Mouse (Mus musculus): Measurements from ENCODE around the gene Hoxd11. TPM values are rescaled to one million over a fixed set of nuclear protein-coding genes. Genes with fewer than 3 reads are reported as not detected.
A peak's percentile ranks its signal among the peaks of the same experiment; 100 is the strongest.

Hoxd11 gene
- polyA plus RNA-seq, 1 experiment from 2014 or later = 59.6 TPM

DNA sequence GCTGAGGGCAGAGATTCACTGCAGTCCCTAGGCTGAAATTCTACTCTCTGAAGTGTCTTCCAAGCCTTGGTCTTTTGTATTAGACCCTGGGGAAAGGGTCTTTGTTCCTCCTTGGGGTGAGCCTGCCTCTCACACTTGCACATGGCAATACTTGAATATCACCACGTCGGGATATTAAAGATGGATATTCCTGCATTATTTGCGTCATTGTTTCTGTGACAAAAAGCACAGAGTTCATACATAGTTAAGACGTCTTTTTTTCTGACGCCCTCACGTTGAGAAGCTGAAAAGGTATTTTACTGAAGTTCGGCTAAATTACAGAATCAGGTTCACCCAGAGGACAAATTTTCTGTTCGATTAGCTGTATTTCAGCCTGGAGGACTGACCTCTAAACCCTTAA, 51.0 kb downstream of the Hoxd11 start:
- DNase-seq (ENCODE audit: low spot score) (no peak), ATAC-seq (ENCODE audit: insufficient number of reproducible peaks, low FRiP score, low TSS enrichment, low read depth) (no peak)
- WGBS = 22% methylated on average over 8 of the region's 8 CpGs
- Histone ChIP-seq H3K9me3 (ENCODE audit: control insufficient read depth, low read length) (no peaks in the 10 kb centered on the region), H3K4me1 (ENCODE audit: control insufficient read depth, insufficient read depth, low read length) (peaks cover 55% of the 10 kb centered on the region), H3K9ac (ENCODE audit: low read length) (no peak overlapping the region), H3K4me3 (ENCODE audit: low read depth, low read length) (no peak overlapping the region), H3K4me2 (ENCODE audit: low read depth, severe bottlenecking) (no peak overlapping the region), H3K36me3 (ENCODE audit: control insufficient read depth, insufficient read depth, low read length) (no peaks in the 10 kb centered on the region), H3K27ac (replicated peaks; ENCODE audit: low read depth, low read length) (no peak overlapping the region), H3K27me3 (ENCODE audit: control insufficient read depth, insufficient read depth, low read length) (peaks cover 40% of the 10 kb centered on the region)

DNA sequence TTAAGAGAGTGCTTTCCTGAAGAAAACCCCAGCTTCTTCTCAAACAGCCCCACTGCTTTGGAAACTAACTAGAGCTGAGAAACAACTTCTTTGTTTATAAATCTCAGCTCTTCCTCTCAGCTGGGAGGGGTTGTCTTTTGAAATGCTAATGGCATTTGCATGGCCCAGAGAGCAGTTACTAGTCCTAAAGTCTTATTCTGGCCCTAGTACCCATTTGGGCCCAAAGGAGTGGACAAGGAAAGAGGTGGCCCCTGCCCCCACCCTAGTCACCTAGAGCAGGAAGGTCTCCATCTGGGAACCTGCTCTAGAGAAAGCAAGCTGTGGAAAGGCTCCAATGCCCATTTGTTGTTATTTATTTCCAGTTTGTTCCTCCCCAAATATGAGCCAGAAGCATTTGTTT, 51.7 kb downstream of the Hoxd11 start:
- DNase-seq (ENCODE audit: low spot score) (no peak), ATAC-seq (ENCODE audit: insufficient number of reproducible peaks, low FRiP score, low TSS enrichment, low read depth) (no peak)
- Histone ChIP-seq H3K27ac (replicated peaks; ENCODE audit: low read depth, low read length) (no peak overlapping the region), H3K27me3 (ENCODE audit: control insufficient read depth, insufficient read depth, low read length) (peaks cover 42% of the 10 kb centered on the region), H3K36me3 (ENCODE audit: control insufficient read depth, insufficient read depth, low read length) (no peaks in the 10 kb centered on the region), H3K9me3 (ENCODE audit: control insufficient read depth, low read length) (no peaks in the 10 kb centered on the region), H3K4me3 (ENCODE audit: low read depth, low read length) (no peak overlapping the region), H3K4me2 (ENCODE audit: low read depth, severe bottlenecking) (no peak overlapping the region), H3K4me1 (ENCODE audit: control insufficient read depth, insufficient read depth, low read length) (peaks cover 62% of the 10 kb centered on the region), H3K9ac (ENCODE audit: low read length) (0 out of 2 replicates have a peak overlapping the region, but pooled peaks have one; percentile 4)

DNA sequence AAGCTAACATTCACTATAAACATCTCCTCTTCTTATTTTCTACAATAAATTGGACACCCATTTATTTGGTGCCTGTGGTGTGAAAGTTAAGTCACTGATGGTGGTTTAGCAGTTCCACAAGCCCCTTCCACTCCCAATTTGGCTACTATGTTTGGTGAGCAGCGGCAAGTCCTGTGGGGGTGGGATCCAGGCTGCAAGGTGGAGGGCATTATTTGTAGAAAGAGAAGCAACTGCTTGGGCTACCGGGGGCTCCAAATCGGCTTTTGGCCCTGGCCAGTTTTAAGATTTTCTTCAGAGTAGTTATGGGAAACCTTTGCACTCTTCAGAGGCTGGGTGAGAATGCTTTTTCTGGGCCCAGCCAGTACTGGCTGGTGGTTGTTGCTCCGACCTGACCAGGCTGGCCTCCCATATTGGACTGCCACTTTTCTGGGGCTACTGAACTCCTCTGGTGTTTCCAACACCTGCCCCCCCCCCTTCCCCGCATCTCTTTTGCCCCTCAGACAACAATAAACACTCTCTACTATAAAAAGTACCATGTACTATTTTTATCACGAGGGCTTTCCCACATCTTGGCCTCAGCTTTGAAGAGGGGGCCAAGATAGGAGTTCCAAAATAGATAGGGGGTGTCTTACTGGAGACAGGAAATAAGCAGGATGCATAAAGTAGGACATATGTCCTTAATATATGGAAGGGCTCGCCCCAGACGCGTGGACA, 52.6 kb downstream of the Hoxd11 start:
- peaks cover 62% of the 10 kb centered on the region for H3K4me1 ChIP-seq (ENCODE audit: control insufficient read depth, insufficient read depth, low read length)
- no peak overlapping the region for H3K9ac ChIP-seq (ENCODE audit: low read length)
- whole genome bisulfite sequencing = 9% methylated on average over 9 of the region's 9 CpGs
- no peak overlapping the region; the same call in 1 of the 2 replicates for H3K4me2 ChIP-seq (ENCODE audit: low read depth, severe bottlenecking)
- ATAC-seq (ENCODE audit: insufficient number of reproducible peaks, low FRiP score, low TSS enrichment, low read depth) (no peak), DNase-seq (ENCODE audit: low spot score) (no peak)
- no peaks in the 10 kb centered on the region for H3K36me3 ChIP-seq (ENCODE audit: control insufficient read depth, insufficient read depth, low read length)
- peaks cover 42% of the 10 kb centered on the region for H3K27me3 ChIP-seq (ENCODE audit: control insufficient read depth, insufficient read depth, low read length)
- no peaks in the 10 kb centered on the region for H3K9me3 ChIP-seq (ENCODE audit: control insufficient read depth, low read length)
- no peak overlapping the region for H3K27ac ChIP-seq (replicated peaks; ENCODE audit: low read depth, low read length)
- H3K4me3 ChIP-seq (ENCODE audit: low read depth, low read length) = no peak overlapping the region

DNA sequence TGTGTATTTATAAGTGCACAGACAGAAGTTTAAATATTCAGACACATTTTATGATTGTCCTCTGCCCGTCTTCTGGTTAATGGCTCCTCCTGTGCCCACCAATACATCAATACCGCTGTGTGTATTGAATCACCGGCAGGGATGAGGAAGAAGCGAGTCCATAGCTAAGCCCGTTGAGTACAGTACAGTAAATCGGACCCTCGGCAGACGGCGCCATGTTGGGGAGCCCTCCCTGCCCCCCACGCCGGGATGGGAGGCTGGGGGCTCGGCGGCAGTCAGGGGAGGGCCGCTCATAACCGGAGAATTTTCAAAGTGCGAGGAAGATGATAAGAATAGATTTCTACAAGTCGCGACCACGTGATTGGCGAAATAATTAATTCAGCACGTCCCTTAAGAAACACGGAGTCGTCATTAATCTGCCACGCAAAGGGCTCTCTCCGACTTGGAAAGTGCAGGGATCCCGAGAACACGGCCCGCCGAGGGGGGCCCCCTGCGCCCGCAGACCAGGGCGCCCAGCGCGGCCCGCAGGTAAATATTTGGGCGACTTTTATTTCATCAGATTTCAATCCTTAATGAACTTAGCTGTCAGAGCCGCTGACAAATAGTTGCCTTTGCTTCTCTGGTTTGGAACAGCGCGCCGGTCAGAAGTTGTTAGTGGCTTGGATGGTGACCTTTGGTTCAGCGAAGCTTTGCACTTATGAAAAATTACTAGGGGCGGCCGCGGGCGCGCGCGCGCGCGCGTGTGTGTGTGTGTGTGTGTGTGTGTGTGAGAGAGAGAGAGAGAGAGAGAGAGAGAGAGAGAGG, 53.4 kb downstream of the Hoxd11 start:
- Histone ChIP-seq H3K27ac (replicated peaks; ENCODE audit: low read depth, low read length) (no peak overlapping the region), H3K36me3 (ENCODE audit: control insufficient read depth, insufficient read depth, low read length) (no peaks in the 10 kb centered on the region), H3K4me1 (ENCODE audit: control insufficient read depth, insufficient read depth, low read length) (peaks cover 58% of the 10 kb centered on the region), H3K9me3 (ENCODE audit: control insufficient read depth, low read length) (no peaks in the 10 kb centered on the region), H3K4me2 (ENCODE audit: low read depth, severe bottlenecking) (peak overlapping the region; percentile 60), H3K9ac (ENCODE audit: low read length) (no peak overlapping the region), H3K4me3 (ENCODE audit: low read depth, low read length) (peak overlapping the region; percentile 21), H3K27me3 (ENCODE audit: control insufficient read depth, insufficient read depth, low read length) (peaks cover 46% of the 10 kb centered on the region)
- DNase-seq (ENCODE audit: low spot score) = peak; percentile 61
- WGBS = under 1% methylated on average over 52 of the region's 52 CpGs
- ATAC-seq (ENCODE audit: insufficient number of reproducible peaks, low FRiP score, low TSS enrichment, low read depth) = no peak

DNA sequence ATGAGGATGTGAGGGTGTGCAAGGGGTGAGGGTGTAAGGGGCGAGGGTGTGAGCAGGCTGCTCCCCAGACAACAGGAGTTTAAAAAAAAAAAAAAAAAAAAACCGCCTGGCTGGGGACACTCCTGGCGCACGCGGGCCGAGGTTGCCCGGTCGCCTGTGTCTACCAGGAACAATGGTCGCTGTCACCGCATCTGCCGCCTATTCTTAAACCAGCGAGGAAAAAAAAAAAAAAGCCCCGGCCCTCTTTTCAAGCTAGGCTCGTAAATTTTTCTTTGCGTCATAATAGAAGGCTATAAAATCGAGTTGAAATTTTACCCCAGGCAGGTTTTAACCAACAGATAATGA, 53.9 kb downstream of the Hoxd11 start:
- Histone ChIP-seq H3K27me3 (ENCODE audit: control insufficient read depth, insufficient read depth, low read length) (peaks cover 51% of the 10 kb centered on the region), H3K9me3 (ENCODE audit: control insufficient read depth, low read length) (no peaks in the 10 kb centered on the region), H3K36me3 (ENCODE audit: control insufficient read depth, insufficient read depth, low read length) (no peaks in the 10 kb centered on the region), H3K9ac (ENCODE audit: low read length) (no peak overlapping the region), H3K4me1 (ENCODE audit: control insufficient read depth, insufficient read depth, low read length) (peaks cover 58% of the 10 kb centered on the region), H3K4me3 (ENCODE audit: low read depth, low read length) (peak overlapping the region; percentile 21; the same call in 1 of the 2 replicates), H3K4me2 (ENCODE audit: low read depth, severe bottlenecking) (peak overlapping the region; percentile 60), H3K27ac (replicated peaks; ENCODE audit: low read depth, low read length) (no peak overlapping the region)
- WGBS = 0% methylated on average over 16 of the region's 16 CpGs
- ATAC-seq (ENCODE audit: insufficient number of reproducible peaks, low FRiP score, low TSS enrichment, low read depth) (no peak), DNase-seq (ENCODE audit: low spot score) (no peak)

DNA sequence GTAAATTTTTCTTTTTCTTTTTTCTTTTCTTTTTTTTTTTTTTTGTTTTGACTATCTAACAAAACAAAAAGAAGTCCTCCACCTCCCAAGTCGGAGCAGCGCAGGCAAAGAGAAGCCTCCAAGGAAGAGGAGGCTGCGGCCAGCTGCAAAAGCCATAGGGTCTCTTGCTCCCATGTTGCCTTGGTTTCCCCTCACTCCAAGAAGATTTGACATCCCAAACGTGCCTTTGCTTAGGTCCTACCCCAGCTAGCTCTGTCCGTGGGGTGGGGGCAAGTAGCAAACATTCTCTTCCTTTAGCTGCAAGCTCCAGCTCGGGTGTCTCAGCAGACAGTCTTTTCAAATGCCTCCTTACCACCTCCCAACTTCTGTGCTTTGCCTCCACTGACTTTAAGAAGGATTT, 54.4 kb downstream of the Hoxd11 start:
- no peak overlapping the region for H3K27ac ChIP-seq (replicated peaks; ENCODE audit: low read depth, low read length)
- DNase-seq (ENCODE audit: low spot score) (no peak), ATAC-seq (ENCODE audit: insufficient number of reproducible peaks, low FRiP score, low TSS enrichment, low read depth) (no peak)
- H3K9me3 ChIP-seq (ENCODE audit: control insufficient read depth, low read length) = no peaks in the 10 kb centered on the region
- H3K4me1 ChIP-seq (ENCODE audit: control insufficient read depth, insufficient read depth, low read length) = peaks cover 58% of the 10 kb centered on the region
- no peak overlapping the region for H3K9ac ChIP-seq (ENCODE audit: low read length)
- H3K4me2 ChIP-seq (ENCODE audit: low read depth, severe bottlenecking) = peak overlapping the region; percentile 60
- peaks cover 55% of the 10 kb centered on the region for H3K27me3 ChIP-seq (ENCODE audit: control insufficient read depth, insufficient read depth, low read length)
- no peak overlapping the region for H3K4me3 ChIP-seq (ENCODE audit: low read depth, low read length)
- H3K36me3 ChIP-seq (ENCODE audit: control insufficient read depth, insufficient read depth, low read length) = no peaks in the 10 kb centered on the region
- WGBS = 3% methylated on average over 6 of the region's 6 CpGs

DNA sequence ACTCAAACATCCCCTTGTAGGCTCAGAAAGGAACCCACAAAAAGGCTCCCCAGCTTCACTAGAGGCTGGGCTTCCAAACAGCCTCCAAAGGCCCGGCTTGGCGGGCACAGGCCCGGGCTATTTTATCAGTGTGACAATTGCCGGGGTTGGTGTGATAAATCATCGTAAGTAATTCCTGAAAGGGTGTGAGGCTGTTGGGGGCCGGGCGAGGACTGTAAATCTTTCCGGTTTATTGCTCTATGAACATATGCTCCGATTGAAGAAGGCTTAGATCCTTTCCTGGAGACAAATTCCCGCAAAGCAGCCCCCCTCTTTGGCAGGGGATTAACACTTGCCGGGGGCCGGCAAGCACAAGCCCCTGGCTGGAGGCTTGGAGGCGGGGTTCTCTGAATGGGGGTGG, 55.1 kb downstream of the Hoxd11 start:
- 3% methylated on average over 13 of the region's 13 CpGs for WGBS
- no peak overlapping the region for H3K27ac ChIP-seq (replicated peaks; ENCODE audit: low read depth, low read length)
- H3K4me1 ChIP-seq (ENCODE audit: control insufficient read depth, insufficient read depth, low read length) = peaks cover 62% of the 10 kb centered on the region
- no peaks in the 10 kb centered on the region for H3K36me3 ChIP-seq (ENCODE audit: control insufficient read depth, insufficient read depth, low read length)
- ATAC-seq (ENCODE audit: insufficient number of reproducible peaks, low FRiP score, low TSS enrichment, low read depth) = no peak
- H3K4me3 ChIP-seq (ENCODE audit: low read depth, low read length) = no peak overlapping the region
- H3K9me3 ChIP-seq (ENCODE audit: control insufficient read depth, low read length) = no peaks in the 10 kb centered on the region
- DNase-seq (ENCODE audit: low spot score) = peak; percentile 65
- no peak overlapping the region; the same call in 1 of the 2 replicates for H3K4me2 ChIP-seq (ENCODE audit: low read depth, severe bottlenecking)
- H3K9ac ChIP-seq (ENCODE audit: low read length) = no peak overlapping the region
- peaks cover 61% of the 10 kb centered on the region for H3K27me3 ChIP-seq (ENCODE audit: control insufficient read depth, insufficient read depth, low read length)

DNA sequence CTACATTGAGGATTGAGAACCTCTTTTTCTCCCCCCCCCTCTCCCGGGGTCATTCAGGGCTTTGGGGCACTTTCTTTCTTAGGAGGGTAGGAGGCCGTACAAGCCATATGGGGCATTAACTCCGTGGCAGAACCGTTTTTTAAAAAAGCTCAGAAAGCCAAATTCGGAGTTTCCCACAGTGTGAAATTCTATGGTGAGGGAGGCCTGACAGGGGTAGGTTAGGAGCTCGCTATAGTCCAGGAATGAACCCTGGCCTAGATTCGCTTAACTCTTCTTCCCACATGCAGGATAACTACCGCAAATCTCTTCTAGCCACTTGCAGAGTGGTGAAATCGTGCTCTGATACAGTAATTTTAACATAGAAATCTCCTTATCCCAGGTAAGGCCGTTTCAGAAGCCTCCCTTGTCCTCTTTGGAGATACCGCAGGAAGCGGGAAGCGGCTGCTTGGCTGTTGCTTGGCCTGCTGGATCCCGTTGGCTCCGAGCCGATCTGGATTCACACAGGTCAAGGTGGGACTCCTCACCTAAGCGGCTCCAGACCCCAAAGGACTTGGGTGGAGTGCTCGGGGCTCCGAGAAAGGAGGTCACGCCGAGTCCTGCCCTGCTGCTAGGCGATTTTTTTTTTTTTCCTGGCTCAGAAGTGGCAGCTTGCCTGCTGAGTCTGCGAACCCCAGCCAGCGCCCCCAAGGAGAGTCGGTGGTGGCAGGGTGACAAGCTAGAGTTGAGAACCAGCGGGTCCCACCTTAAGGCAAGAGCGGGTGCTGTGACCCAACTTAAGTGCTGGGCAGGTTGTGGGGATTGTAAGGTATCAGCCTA, 55.8 kb downstream of the Hoxd11 start:
- WGBS = 6% methylated on average over 27 of the region's 27 CpGs
- H3K36me3 ChIP-seq (ENCODE audit: control insufficient read depth, insufficient read depth, low read length) = no peaks in the 10 kb centered on the region
- ATAC-seq (ENCODE audit: insufficient number of reproducible peaks, low FRiP score, low TSS enrichment, low read depth) = no peak
- peak overlapping the region; percentile 53 for H3K4me2 ChIP-seq (ENCODE audit: low read depth, severe bottlenecking)
- DNase-seq (ENCODE audit: low spot score) = peak; percentile 65
- no peak overlapping the region for H3K4me3 ChIP-seq (ENCODE audit: low read depth, low read length)
- no peaks in the 10 kb centered on the region for H3K9me3 ChIP-seq (ENCODE audit: control insufficient read depth, low read length)
- peaks cover 69% of the 10 kb centered on the region for H3K4me1 ChIP-seq (ENCODE audit: control insufficient read depth, insufficient read depth, low read length)
- peaks cover 68% of the 10 kb centered on the region for H3K27me3 ChIP-seq (ENCODE audit: control insufficient read depth, insufficient read depth, low read length)
- H3K27ac ChIP-seq (replicated peaks; ENCODE audit: low read depth, low read length) = no peak overlapping the region
- H3K9ac ChIP-seq (ENCODE audit: low read length) = no peak overlapping the region

All from limb, embryonic 11.5 days (tissue).